Mouse (Mus musculus) testis, adult 2 months (tissue): ENCODE data around the gene Erc2.

Experiments
- CTCF ChIP-seq: fragments of 200-500 bp; IDR thresholded peaks from 2 replicates; pipeline ENCODE4 v1.5.1; 2012; ENCODE audit warnings: low read depth, mild to moderate bottlenecking, inconsistent platforms, low read length, moderate library complexity; ENCODE audit not compliant: control insufficient read depth, insufficient read depth, insufficient replicate concordance
- POLR2A ChIP-seq: fragments of 200-500 bp; IDR thresholded peaks from 2 replicates; pipeline ENCODE4 v1.6.1; 2012; ENCODE audit warnings: low read depth, mild to moderate bottlenecking, inconsistent platforms, low read length, moderate library complexity; ENCODE audit not compliant: control insufficient read depth

DNA sequence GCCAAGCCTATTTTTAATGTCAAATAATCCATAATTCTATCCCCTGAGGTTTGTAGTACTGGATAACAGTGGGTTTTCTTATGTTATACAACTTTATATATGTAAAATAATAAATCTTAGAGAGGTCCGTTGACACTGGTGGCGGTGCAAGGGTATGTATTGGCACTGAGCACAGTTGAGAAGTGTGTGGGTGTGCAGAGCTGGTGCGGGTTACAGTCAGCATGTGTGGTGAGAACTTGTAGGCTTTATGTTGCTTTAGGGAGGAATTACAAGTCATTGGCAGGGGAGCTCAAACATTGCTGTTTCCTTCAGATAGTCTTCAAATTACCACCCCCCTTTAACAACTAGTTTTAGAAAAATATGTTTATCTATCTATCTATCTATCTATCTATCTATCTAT lies 305.1 kb downstream of the Erc2 start:
- TF ChIP-seq POLR2A (no peak), CTCF (no peak)
